Mouse (Mus musculus) hindbrain, embryonic 12.5 days (tissue): Measurements from ENCODE around the gene Gm20422. TPM values are rescaled to one million over a fixed set of nuclear protein-coding genes. Genes with fewer than 3 reads are reported as not detected.
A peak's percentile ranks its signal among the peaks of the same experiment; 100 is the strongest.
"Not testable (repeated sequence)": the region's sequence is repeated elsewhere in the genome, so short reads cannot be mapped to it uniquely, and the experiment has no call there.

Experiments
- ATAC-seq: fragments of 200-750 bp; cut with Nextera tagmentation; 2 replicates; pipeline ENCODE4 v1.8.0; 2017; ENCODE audit warnings: moderate TSS enrichment; ENCODE audit not compliant: low FRiP score
- H3K27ac ChIP-seq: fragments of 300-500 bp; sonication (generic); 2 replicates; pipeline ENCODE4 v1.5.1; 2016; ENCODE audit warnings: mild to moderate bottlenecking
- H3K27me3 ChIP-seq: fragments of 300-500 bp; sonication (generic); 2 replicates; pipeline ENCODE4 v1.6.1; 2016; ENCODE audit warnings: mild to moderate bottlenecking
- H3K36me3 ChIP-seq: fragments of 300-500 bp; sonication (generic); 2 replicates; pipeline ENCODE4 v1.6.1; 2016; ENCODE audit warnings: mild to moderate bottlenecking
- H3K4me1 ChIP-seq: fragments of 300-500 bp; sonication (generic); 2 replicates; pipeline ENCODE4 v1.6.1; 2016
- H3K4me2 ChIP-seq: fragments of 300-500 bp; sonication (generic); replicated peaks from 2 replicates; pipeline ENCODE4 v1.6.1; 2016; ENCODE audit warnings: mild to moderate bottlenecking
- H3K4me3 ChIP-seq: fragments of 300-500 bp; sonication (generic); 2 replicates; pipeline ENCODE4 v1.5.1; 2016; ENCODE audit warnings: mild to moderate bottlenecking
- H3K9ac ChIP-seq: fragments of 300-500 bp; sonication (generic); 2 replicates; pipeline ENCODE4 v1.6.1; 2016; ENCODE audit warnings: mild to moderate bottlenecking, moderate library complexity
- H3K9me3 ChIP-seq: fragments of 300-500 bp; sonication (generic); replicated peaks from 2 replicates; pipeline ENCODE4 v1.6.1; 2016; ENCODE audit warnings: mild to moderate bottlenecking
- whole genome bisulfite sequencing: fragments of 180-500 bp; shearing (Covaris S2); methylation state at CpG from one replicate; pipeline ENCODE4 v1.1.7; 2016; 5-methylcytosine and 5-hydroxymethylcytosine counted together
- polyA plus RNA-seq: library from polyadenylated mRNA; unstranded; fragments of >200 nt; fragmentation: Nextera tagmentation; extraction: Ambion mirVana; gene quantifications from 2 replicates; pipeline ENCODE4 v1.2.1, GENCODE M21; 2016

Gene Gm20422
- polyA plus RNA-seq, 1 experiment from 2014 or later, result not detected

- no peak overlapping the region for H3K4me2 ChIP-seq
- no peaks in the 10 kb centered on the region for H3K4me1 ChIP-seq
- peaks cover 19% of the 10 kb centered on the region for H3K36me3 ChIP-seq
- H3K27me3 ChIP-seq, result no peaks in the 10 kb centered on the region
- no peak overlapping the region for H3K4me3 ChIP-seq
- 86% methylated on average over 2 of the region's 2 CpGs for WGBS
- no peak overlapping the region for H3K9ac ChIP-seq
- no peaks in the 10 kb centered on the region for H3K9me3 ChIP-seq
- ATAC-seq, result no peak
- H3K27ac ChIP-seq, result no peak overlapping the region
Measured at GRCm38 (mm10) chr8:69741231-69741630, 33.5 kb downstream of the Gm20422 start.

- H3K9ac ChIP-seq, result no peak overlapping the region
- 89% methylated on average over 6 of the region's 6 CpGs for WGBS
- peaks cover 19% of the 10 kb centered on the region for H3K36me3 ChIP-seq
- H3K4me3 ChIP-seq, result no peak overlapping the region
- no peaks in the 10 kb centered on the region for H3K9me3 ChIP-seq
- no peaks in the 10 kb centered on the region for H3K27me3 ChIP-seq
- H3K4me1 ChIP-seq, result no peaks in the 10 kb centered on the region
- H3K27ac ChIP-seq, result no peak overlapping the region
- no peak for ATAC-seq
- no peak overlapping the region for H3K4me2 ChIP-seq
Measured at GRCm38 (mm10) chr8:69740763-69741162, 33.9 kb downstream of the Gm20422 start.

DNA sequence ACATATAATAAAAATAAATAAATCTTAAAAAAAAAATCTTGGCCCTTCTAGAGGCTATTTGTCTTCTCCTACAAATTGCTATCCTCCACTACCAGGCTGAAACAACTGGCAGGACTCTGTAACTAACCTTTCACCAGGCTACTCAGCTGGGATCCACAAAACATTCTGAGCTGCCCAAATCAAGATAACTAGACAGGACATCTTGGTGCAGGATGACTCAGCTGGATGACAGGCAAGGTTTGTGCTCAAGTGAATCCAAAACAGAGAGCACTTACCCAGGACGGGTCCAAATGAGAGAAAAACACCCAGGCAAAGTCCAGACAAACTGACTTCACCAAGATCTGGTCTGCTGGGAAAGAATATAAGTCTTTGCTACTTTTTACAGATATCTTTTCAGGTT lies 39.2 kb downstream of the Gm20422 start:
- Histone ChIP-seq H3K4me3 (no peak overlapping the region), H3K4me2 (no peak overlapping the region), H3K27ac (no peak overlapping the region), H3K4me1 (no peaks in the 10 kb centered on the region), H3K27me3 (no peaks in the 10 kb centered on the region), H3K36me3 (no peaks in the 10 kb centered on the region), H3K9me3 (no peaks in the 10 kb centered on the region), H3K9ac (no peak overlapping the region)
- no peak for ATAC-seq
- WGBS, result 80% methylated on average over 1 of the region's 1 CpGs

GRCm38 (mm10) chr8:69717232-69717580 lies 57.5 kb downstream of the Gm20422 start:
- Histone ChIP-seq H3K27me3 (no peaks in the 10 kb centered on the region), H3K4me3 (peak overlapping the region; percentile 93), H3K27ac (peak overlapping the region; percentile 64; the same call in 1 of the 2 replicates), H3K9me3 (no peaks in the 10 kb centered on the region), H3K4me1 (peaks cover 14% of the 10 kb centered on the region), H3K9ac (0 out of 2 replicates have a peak overlapping the region, but pooled peaks have one; percentile 32), H3K36me3 (0 out of 2 replicates have a peak, but pooled peaks cover 5% of the 10 kb centered on the region), H3K4me2 (peak overlapping the region; percentile 51)
- 45% methylated on average over 5 of the region's 5 CpGs for WGBS
- peak; percentile 57 for ATAC-seq

- peak; percentile 100 for ATAC-seq
- 0 out of 2 replicates have a peak, but pooled peaks cover 5% of the 10 kb centered on the region for H3K36me3 ChIP-seq
- H3K4me2 ChIP-seq, result peak overlapping the region; percentile 52
- peak overlapping the region; percentile 96 for H3K9ac ChIP-seq
- H3K27me3 ChIP-seq, result no peaks in the 10 kb centered on the region
- no peaks in the 10 kb centered on the region for H3K9me3 ChIP-seq
- peaks cover 14% of the 10 kb centered on the region for H3K4me1 ChIP-seq
- H3K4me3 ChIP-seq, result peak overlapping the region; percentile 93
- H3K27ac ChIP-seq, result peak overlapping the region; percentile 100
- under 1% methylated on average over 48 of the region's 52 CpGs for WGBS
Measured at GRCm38 (mm10) chr8:69716403-69717231, 58.1 kb downstream of the Gm20422 start.

- WGBS, result 86% methylated on average over 6 of the region's 6 CpGs
- Histone ChIP-seq H3K4me1 (peaks cover 14% of the 10 kb centered on the region), H3K4me2 (peak overlapping the region; percentile 52), H3K4me3 (peak overlapping the region; percentile 93; the same call in 1 of the 2 replicates), H3K36me3 (peaks cover 7% of the 10 kb centered on the region; the same call in 1 of the 2 replicates), H3K9me3 (no peaks in the 10 kb centered on the region), H3K9ac (peak overlapping the region; percentile 49), H3K27ac (no peak overlapping the region), H3K27me3 (no peaks in the 10 kb centered on the region)
- ATAC-seq, result no peak
Measured at GRCm38 (mm10) chr8:69715366-69715765, 59.3 kb downstream of the Gm20422 start.

GRCm38 (mm10) chr8:69713516-69713915 lies 61.2 kb downstream of the Gm20422 start:
- H3K9ac ChIP-seq, result no peak overlapping the region
- peaks cover 14% of the 10 kb centered on the region for H3K4me1 ChIP-seq
- H3K27me3 ChIP-seq, result no peaks in the 10 kb centered on the region
- WGBS, result 90% methylated on average over 8 of the region's 8 CpGs
- no peak overlapping the region for H3K4me3 ChIP-seq
- peaks cover 24% of the 10 kb centered on the region for H3K36me3 ChIP-seq
- no peak overlapping the region for H3K27ac ChIP-seq
- ATAC-seq, result no peak
- no peaks in the 10 kb centered on the region for H3K9me3 ChIP-seq
- no peak overlapping the region for H3K4me2 ChIP-seq

DNA sequence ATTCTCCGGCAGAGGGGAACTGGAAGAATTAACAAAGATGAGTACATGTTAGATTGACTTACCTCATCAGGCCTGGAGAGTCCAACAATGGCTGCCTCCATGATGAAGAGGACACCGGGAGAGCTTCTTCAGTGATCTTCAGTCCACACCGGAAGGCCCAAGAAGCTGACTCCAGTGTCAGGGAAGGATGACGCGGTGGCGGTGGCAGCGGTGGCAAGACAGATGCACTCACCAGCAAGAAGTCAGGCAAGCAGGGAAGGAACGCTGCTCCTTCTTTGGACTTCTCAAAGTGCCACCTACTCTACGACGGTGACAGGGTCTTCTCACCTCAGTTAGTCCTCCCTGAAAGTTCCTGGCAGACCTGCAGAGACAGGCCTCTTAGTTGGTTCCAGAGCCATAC lies 64.1 kb downstream of the Gm20422 start, which contains the start of gene Zfp869:
Gene Zfp869, minus strand, starts transcription at position 101 of the 400 bp plus-strand sequence.
- H3K4me1 ChIP-seq, H3K9me3 ChIP-seq, ATAC-seq, H3K27ac ChIP-seq, H3K27me3 ChIP-seq, H3K4me3 ChIP-seq, H3K4me2 ChIP-seq, H3K9ac ChIP-seq: not testable (repeated sequence)
- 96% methylated on average over 10 of the region's 10 CpGs for WGBS
- H3K36me3 ChIP-seq, result peaks cover 53% of the 10 kb centered on the region

GRCm38 (mm10) chr8:69701810-69702209 lies 72.9 kb downstream of the Gm20422 start:
- no peak for ATAC-seq
- Histone ChIP-seq H3K36me3 (peaks cover 36% of the 10 kb centered on the region), H3K27ac (no peak overlapping the region), H3K4me1 (no peaks in the 10 kb centered on the region), H3K27me3 (no peaks in the 10 kb centered on the region), H3K9me3 (no peaks in the 10 kb centered on the region), H3K4me3 (no peak overlapping the region), H3K9ac (no peak overlapping the region), H3K4me2 (no peak overlapping the region)
- 71% methylated on average over 6 of the region's 6 CpGs for WGBS

Other genes with a start within 250 kb of the Gm20422 start
- 37.9 and 40.2 TPM in 2 replicates for gene Zfp868, start 149.3 kb downstream of the Gm20422 start, polyA plus RNA-seq
- gene Zfp964, start 120.4 kb downstream of the Gm20422 start, polyA plus RNA-seq, result 3.5 and 3.8 TPM in 2 replicates
- 28.5 and 31.6 TPM in 2 replicates for gene Zfp869, start 64.2 kb downstream of the Gm20422 start, polyA plus RNA-seq
- 6.6 and 7.3 TPM in 2 replicates for gene Zfp963, start 24.9 kb downstream of the Gm20422 start, polyA plus RNA-seq
- 55.7 and 55.9 TPM in 2 replicates for gene Atp13a1, start 16.3 kb upstream of the Gm20422 start, polyA plus RNA-seq
- 42.7 and 42.8 TPM in 2 replicates for gene Zfp866, start 16.3 kb upstream of the Gm20422 start, polyA plus RNA-seq
- gene Gmip, start 33.8 kb upstream of the Gm20422 start, polyA plus RNA-seq, result 17.9 and 23.3 TPM in 2 replicates
- gene Lpar2, start 47.5 kb upstream of the Gm20422 start, polyA plus RNA-seq, result 0.57 and 0.70 TPM in 2 replicates
- 36.4 and 39.0 TPM in 2 replicates for gene Pbx4, start 57.6 kb upstream of the Gm20422 start, polyA plus RNA-seq
- gene Cilp2, start 112.8 kb upstream of the Gm20422 start, polyA plus RNA-seq, result 1.2 and 1.5 TPM in 2 replicates
- 4.1 and 4.7 TPM in 2 replicates for gene Tssk6, start 127.3 kb upstream of the Gm20422 start, polyA plus RNA-seq
- gene Ndufa13, start 127.7 kb upstream of the Gm20422 start, polyA plus RNA-seq, result 160 and 167 TPM in 2 replicates
- 10.1 and 12.4 TPM in 2 replicates for gene Yjefn3, start 127.8 kb upstream of the Gm20422 start, polyA plus RNA-seq
- gene Gatad2a, start 221.5 kb upstream of the Gm20422 start, polyA plus RNA-seq, result 53.1 and 54.8 TPM in 2 replicates